Mouse (Mus musculus): Measurements from ENCODE around the gene Zfp933. TPM values are rescaled to one million over a fixed set of nuclear protein-coding genes. Genes with fewer than 3 reads are reported as not detected.
"Not testable (repeated sequence)": the region's sequence is repeated elsewhere in the genome, so short reads cannot be mapped to it uniquely, and the experiment has no call there.

Zfp933 gene
- total RNA-seq, 1 experiment, result 4.9 TPM

DNA sequence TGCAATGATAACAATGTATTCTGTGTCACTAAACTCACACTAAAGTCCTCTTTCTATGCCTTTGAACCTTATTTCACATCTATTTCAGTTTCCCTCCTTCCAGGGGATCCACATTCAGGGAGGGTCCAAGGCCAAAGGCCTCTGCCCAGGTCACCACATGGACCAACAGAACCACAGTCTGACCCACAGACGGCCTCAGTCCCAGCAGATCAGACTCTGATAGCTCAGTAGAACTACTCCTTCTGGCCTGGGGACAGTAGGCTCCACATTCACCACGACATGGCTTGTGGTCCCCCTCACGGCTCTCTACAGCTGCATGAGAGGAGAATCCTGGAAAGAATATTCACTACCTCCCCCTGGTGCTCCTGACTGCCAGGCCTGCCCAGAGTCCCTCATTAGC is 5.3 kb downstream of the Zfp933 start:
- no peak overlapping the region for H3K27ac ChIP-seq (ENCODE audit: insufficient read depth, low read depth, low read length, poor library complexity, severe bottlenecking)
- H3K36me3 ChIP-seq (ENCODE audit: control insufficient read depth, insufficient read depth, low read length, poor library complexity, severe bottlenecking), result no peaks in the 10 kb centered on the region
- no peak for DNase-seq (ENCODE audit: low read depth, low spot score)
- H3K9ac ChIP-seq (ENCODE audit: insufficient read depth, low read depth, low read length, poor library complexity, severe bottlenecking), result no peak overlapping the region
- no peak overlapping the region for H3K4me3 ChIP-seq (ENCODE audit: insufficient read depth in 1 of 2, low read depth in 1 of 2, low read length in 2 of 2, poor library complexity in 1 of 2, severe bottlenecking in 1 of 2)
- H3K9me3 ChIP-seq (ENCODE audit: control insufficient read depth, insufficient read depth, low read depth, low read length), result no peaks in the 10 kb centered on the region
- TF ChIP-seq ZNF384 (IDR thresholded peaks at IDR 0.05; ENCODE audit: low read depth, low read length) (no peak), ZC3H11A (IDR thresholded peaks at IDR 0.05; ENCODE audit: borderline replicate concordance, low read depth, low read length) (no peak), CHD2 (IDR thresholded peaks at IDR 0.05; ENCODE audit: low read depth, low read length) (no peak), HCFC1 (IDR thresholded peaks at IDR 0.05; ENCODE audit: borderline replicate concordance, insufficient read depth, low read length) (no peak), MAFK (IDR thresholded peaks at IDR 0.05; ENCODE audit: insufficient read depth, low read depth, low read length) (no peak)
- in situ Hi-C loops (cut with MboI; ENCODE audit: low sequenced_read_pairs in 2 of 2, unreplicated experiment in 2 of 2), result no loop called here
- no peaks in the 10 kb centered on the region for H3K4me1 ChIP-seq (ENCODE audit: control insufficient read depth in 2 of 2, insufficient read depth in 2 of 2, low read length in 2 of 2, poor library complexity in 1 of 2)

DNA sequence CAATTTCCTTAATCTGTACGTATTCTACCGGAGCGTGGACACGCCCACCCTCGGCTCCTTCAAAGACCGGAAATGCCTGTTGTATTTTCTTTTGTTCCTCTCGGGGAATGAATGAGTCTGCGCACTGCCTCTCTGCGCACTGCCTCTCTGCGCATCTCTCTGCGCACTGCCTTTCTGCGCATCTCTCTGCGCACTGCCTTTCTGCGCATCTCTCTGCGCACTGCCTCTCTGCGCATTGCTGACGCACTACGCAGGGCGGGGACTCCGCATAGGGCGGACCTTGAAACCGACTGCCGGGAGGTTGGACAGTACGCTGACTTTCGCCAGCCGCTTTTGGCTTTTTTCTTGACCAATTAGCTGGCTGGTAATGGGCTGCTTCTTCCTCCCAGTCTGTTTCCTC is 8.9 kb downstream of the Zfp933 start:
- DNase-seq (ENCODE audit: low read depth, low spot score); H3K36me3 ChIP-seq (ENCODE audit: control insufficient read depth, insufficient read depth, low read length, poor library complexity, severe bottlenecking); H3K27ac ChIP-seq (ENCODE audit: insufficient read depth, low read depth, low read length, poor library complexity, severe bottlenecking); H3K9ac ChIP-seq (ENCODE audit: insufficient read depth, low read depth, low read length, poor library complexity, severe bottlenecking); H3K9me3 ChIP-seq (ENCODE audit: control insufficient read depth, insufficient read depth, low read depth, low read length); H3K4me3 ChIP-seq (ENCODE audit: insufficient read depth in 1 of 2, low read depth in 1 of 2, low read length in 2 of 2, poor library complexity in 1 of 2, severe bottlenecking in 1 of 2); H3K4me1 ChIP-seq (ENCODE audit: control insufficient read depth in 2 of 2, insufficient read depth in 2 of 2, low read length in 2 of 2, poor library complexity in 1 of 2); in situ Hi-C loops (cut with MboI; ENCODE audit: low sequenced_read_pairs in 2 of 2, unreplicated experiment in 2 of 2): not testable (repeated sequence)

DNA sequence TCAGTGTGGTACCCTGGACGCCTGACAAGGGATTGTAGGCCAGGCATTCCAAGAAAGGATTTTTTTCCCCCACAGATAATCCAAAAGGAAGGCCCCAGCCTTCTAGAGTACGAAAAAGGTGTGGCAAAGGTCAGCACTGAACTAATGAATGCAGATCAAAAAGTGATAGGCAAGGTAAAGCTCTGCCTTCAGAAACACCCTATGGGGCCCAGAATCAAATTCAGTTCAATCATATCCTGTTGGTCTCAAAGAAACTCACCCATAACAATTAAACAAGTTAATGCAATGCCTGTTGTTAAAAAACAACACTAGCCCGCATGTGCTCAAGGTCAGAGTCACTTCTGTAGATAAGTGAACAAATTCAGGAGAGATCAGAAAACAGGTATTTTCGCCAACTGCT is 23.8 kb downstream of the Zfp933 start:
- Histone ChIP-seq H3K27ac (ENCODE audit: insufficient read depth, low read depth, low read length, poor library complexity, severe bottlenecking) (no peak overlapping the region), H3K36me3 (ENCODE audit: control insufficient read depth, insufficient read depth, low read length, poor library complexity, severe bottlenecking) (no peaks in the 10 kb centered on the region), H3K4me3 (ENCODE audit: insufficient read depth in 1 of 2, low read depth in 1 of 2, low read length in 2 of 2, poor library complexity in 1 of 2, severe bottlenecking in 1 of 2) (no peak overlapping the region), H3K4me1 (ENCODE audit: control insufficient read depth in 2 of 2, insufficient read depth in 2 of 2, low read length in 2 of 2, poor library complexity in 1 of 2) (no peaks in the 10 kb centered on the region), H3K9me3 (ENCODE audit: control insufficient read depth, insufficient read depth, low read depth, low read length) (peaks cover 5% of the 10 kb centered on the region), H3K9ac (ENCODE audit: insufficient read depth, low read depth, low read length, poor library complexity, severe bottlenecking) (no peak overlapping the region)
- no peak for TF ChIP-seq ZNF384 (IDR thresholded peaks at IDR 0.05; ENCODE audit: low read depth, low read length)
- TF ChIP-seq MAFK (IDR thresholded peaks at IDR 0.05; ENCODE audit: insufficient read depth, low read depth, low read length), result no peak
- no peak for TF ChIP-seq HCFC1 (IDR thresholded peaks at IDR 0.05; ENCODE audit: borderline replicate concordance, insufficient read depth, low read length)
- TF ChIP-seq ZC3H11A (IDR thresholded peaks at IDR 0.05; ENCODE audit: borderline replicate concordance, low read depth, low read length), result no peak
- in situ Hi-C loops (cut with MboI; ENCODE audit: low sequenced_read_pairs in 2 of 2, unreplicated experiment in 2 of 2), result loop anchor here in 1 of 2 experiments (25.0 kb wide), 1 partner anchor 387 kb away; no protein-coding TSS in a partner anchor
- DNase-seq (ENCODE audit: low read depth, low spot score), result no peak

DNA sequence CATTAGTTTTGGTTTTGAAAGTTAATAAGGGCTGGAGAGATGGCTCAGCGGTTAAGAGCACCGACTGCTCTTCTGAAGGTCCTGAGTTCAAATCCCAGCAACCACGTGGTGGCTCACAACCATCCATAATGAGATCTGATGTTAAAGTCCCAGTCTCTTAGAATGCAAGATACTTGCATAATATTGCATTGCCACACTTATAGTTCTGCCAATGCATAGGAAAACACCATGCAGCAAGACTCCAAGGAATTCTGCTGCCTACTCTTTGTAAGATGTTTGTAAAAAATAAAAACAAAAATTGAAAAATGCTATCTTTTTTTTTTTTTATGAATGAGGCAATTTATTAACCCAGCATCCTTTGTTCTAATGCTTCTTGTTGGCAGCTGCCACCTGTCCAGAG is 26.8 kb downstream of the Zfp933 start:
- not testable (repeated sequence) for H3K4me3 ChIP-seq (ENCODE audit: insufficient read depth in 1 of 2, low read depth in 1 of 2, low read length in 2 of 2, poor library complexity in 1 of 2, severe bottlenecking in 1 of 2); H3K9me3 ChIP-seq (ENCODE audit: control insufficient read depth, insufficient read depth, low read depth, low read length); H3K9ac ChIP-seq (ENCODE audit: insufficient read depth, low read depth, low read length, poor library complexity, severe bottlenecking); H3K4me1 ChIP-seq (ENCODE audit: control insufficient read depth in 2 of 2, insufficient read depth in 2 of 2, low read length in 2 of 2, poor library complexity in 1 of 2); H3K36me3 ChIP-seq (ENCODE audit: control insufficient read depth, insufficient read depth, low read length, poor library complexity, severe bottlenecking); H3K27ac ChIP-seq (ENCODE audit: insufficient read depth, low read depth, low read length, poor library complexity, severe bottlenecking); DNase-seq (ENCODE audit: low read depth, low spot score)
- in situ Hi-C loops (cut with MboI; ENCODE audit: low sequenced_read_pairs in 2 of 2, unreplicated experiment in 2 of 2), result loop anchor here in 1 of 2 experiments (25.0 kb wide), 1 partner anchor 384 kb away; no protein-coding TSS in a partner anchor

DNA sequence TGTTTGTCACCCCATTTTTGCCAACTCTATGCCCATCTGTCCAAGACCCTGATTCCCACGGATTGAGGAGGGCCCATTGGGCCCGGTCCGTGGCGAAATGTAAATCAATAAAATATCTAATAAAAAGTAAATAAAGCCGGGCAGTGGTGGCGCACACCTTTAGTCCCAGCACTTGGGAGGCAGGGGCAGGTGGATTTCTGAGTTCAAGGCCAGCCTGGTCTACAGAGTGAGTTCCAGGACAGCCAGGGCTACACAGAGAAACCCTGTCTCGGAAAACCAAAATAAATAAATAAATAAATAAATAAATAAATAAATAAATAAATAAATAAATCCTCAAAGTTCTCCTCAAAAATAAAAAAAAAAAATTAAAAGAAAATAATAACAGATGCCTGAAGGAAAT is 28.5 kb downstream of the Zfp933 start:
- not testable (repeated sequence) for DNase-seq (ENCODE audit: low read depth, low spot score); H3K9me3 ChIP-seq (ENCODE audit: control insufficient read depth, insufficient read depth, low read depth, low read length); H3K9ac ChIP-seq (ENCODE audit: insufficient read depth, low read depth, low read length, poor library complexity, severe bottlenecking); H3K4me3 ChIP-seq (ENCODE audit: insufficient read depth in 1 of 2, low read depth in 1 of 2, low read length in 2 of 2, poor library complexity in 1 of 2, severe bottlenecking in 1 of 2); H3K4me1 ChIP-seq (ENCODE audit: control insufficient read depth in 2 of 2, insufficient read depth in 2 of 2, low read length in 2 of 2, poor library complexity in 1 of 2); H3K36me3 ChIP-seq (ENCODE audit: control insufficient read depth, insufficient read depth, low read length, poor library complexity, severe bottlenecking); H3K27ac ChIP-seq (ENCODE audit: insufficient read depth, low read depth, low read length, poor library complexity, severe bottlenecking)
- in situ Hi-C loops (cut with MboI; ENCODE audit: low sequenced_read_pairs in 2 of 2, unreplicated experiment in 2 of 2), result loop anchor here (10.0 to 25.0 kb wide), 2 partner anchors 382 to 385 kb away; no protein-coding TSS in a partner anchor
